Mouse (Mus musculus) gastrocnemius, adult 2 months (tissue): ENCODE data around the gene Dgki. TPM values are rescaled to one million over a fixed set of nuclear protein-coding genes. Genes with fewer than 3 reads are reported as not detected.

Experiments
- DNase-seq: peaks from one replicate; pipeline ENCODE4 v3.0.0; 2022
- H3K27ac ChIP-seq: fragments of 200-600 bp; 2 replicates; pipeline ENCODE4 v1.8.1; 2022; ENCODE audit warnings: mild to moderate bottlenecking
- H3K4me3 ChIP-seq: fragments of 200-600 bp; 2 replicates; pipeline ENCODE4 v1.8.1; 2022; ENCODE audit warnings: mild to moderate bottlenecking, moderate library complexity
- CTCF ChIP-seq: fragments of 200-600 bp; IDR thresholded peaks from 2 replicates; pipeline ENCODE4 v1.8.1; 2022; ENCODE audit warnings: antibody characterized with exemption, mild to moderate bottlenecking, moderate library complexity
- intact Hi-C: fragments of 180-260 bp; cut with DNase I; formaldehyde crosslinking; loops from one replicate; pipeline ENCODE4 v1.15.1; 2025
- total RNA-seq, 2 experiments: library from RNA; stranded (reverse); gene quantifications; 2 replicates each; pipeline ENCODE4 v1.2.3; 2021

Dgki gene
- total RNA-seq, 2 experiments from 2014 or later, result 0.25 TPM; not detected in 1

DNA sequence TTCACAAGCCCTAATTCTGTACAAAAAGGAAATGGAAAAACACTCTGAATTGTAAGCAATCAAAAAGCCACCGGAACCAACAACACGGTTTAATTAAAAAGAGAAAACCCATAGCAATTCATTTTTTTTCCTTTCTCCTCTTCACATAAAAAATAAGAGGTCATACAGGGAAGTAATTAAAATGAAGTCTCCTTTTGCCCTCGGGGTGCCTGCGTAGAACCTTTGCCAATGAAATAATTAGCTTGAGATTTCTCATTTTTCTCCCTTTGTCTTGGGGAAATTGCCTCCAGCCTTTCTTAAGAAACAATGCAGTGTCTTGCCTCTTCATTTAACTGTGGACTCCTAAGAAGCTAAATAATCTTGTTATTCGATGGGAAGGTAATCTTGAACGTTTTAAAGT is 388.4 kb downstream of the Dgki start:
- intact Hi-C loops, result no loop called here
- TF ChIP-seq CTCF, result no peak
- Histone ChIP-seq H3K4me3 (no peak overlapping the region), H3K27ac (no peak overlapping the region)
- no peak for DNase-seq

DNA sequence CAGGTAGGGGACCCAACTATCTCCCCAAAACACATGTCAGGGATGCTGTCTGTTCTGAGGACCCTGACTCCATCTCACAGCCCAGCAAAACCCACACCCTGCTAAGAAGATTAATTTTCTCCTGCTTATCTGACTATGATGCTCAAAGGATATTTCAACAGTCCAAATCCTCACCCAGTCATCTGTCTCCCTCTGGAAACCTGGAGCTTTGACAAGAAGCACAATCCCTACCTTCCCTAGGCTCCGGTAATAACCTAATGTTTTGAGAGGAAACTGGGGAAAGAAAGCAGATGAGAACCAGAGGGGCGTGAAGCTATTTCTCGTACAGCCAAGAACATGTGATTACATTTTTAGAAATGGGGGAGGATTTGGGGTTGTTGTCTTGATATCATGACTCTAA is 392.8 kb downstream of the Dgki start:
- intact Hi-C loops, result no loop called here
- DNase-seq, result no peak
- Histone ChIP-seq H3K27ac (no peak overlapping the region), H3K4me3 (no peak overlapping the region)
- TF ChIP-seq CTCF, result no peak

DNA sequence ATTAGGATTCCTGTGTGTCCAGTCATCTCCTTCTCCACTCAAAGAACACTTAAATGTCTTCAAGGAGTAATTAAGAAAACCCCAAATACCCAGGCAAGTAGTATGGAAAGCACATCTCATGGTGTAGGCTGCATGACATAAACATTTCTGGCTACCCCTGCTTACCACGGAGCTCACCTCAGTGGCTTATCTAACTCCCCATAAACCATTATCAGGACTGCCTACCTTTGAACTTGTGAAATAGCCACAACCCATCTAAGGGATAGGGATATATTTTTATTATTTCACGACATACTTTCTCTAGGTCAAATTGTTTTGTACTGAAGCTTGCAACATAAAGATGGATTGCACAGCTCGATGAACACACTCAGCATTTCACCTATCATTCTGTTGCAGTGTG is 394.0 kb downstream of the Dgki start:
- Histone ChIP-seq H3K4me3 (no peak overlapping the region), H3K27ac (no peak overlapping the region)
- DNase-seq, result no peak
- intact Hi-C loops, result no loop called here
- no peak for TF ChIP-seq CTCF

DNA sequence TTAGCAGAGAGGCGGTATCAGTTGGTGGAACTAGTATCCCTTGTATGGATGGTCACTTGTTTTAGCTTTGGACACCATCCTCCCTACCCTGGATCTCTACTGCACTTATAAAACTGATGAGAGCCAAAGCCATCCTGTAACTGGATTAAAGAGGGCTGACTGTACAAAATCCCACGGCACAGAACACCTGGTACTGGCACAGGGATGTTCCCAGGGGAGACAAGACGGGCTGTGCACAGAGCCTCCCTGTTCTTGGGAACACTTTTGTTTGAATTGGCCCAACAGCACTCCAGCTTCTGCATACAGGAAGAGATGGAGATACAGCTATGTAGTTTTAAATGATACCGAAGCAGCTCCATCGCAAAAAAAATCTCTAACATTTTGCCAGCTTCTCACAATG is 395.1 kb downstream of the Dgki start:
- DNase-seq, result no peak
- Histone ChIP-seq H3K27ac (no peak overlapping the region), H3K4me3 (no peak overlapping the region)
- intact Hi-C loops, result no loop called here
- TF ChIP-seq CTCF, result no peak

DNA sequence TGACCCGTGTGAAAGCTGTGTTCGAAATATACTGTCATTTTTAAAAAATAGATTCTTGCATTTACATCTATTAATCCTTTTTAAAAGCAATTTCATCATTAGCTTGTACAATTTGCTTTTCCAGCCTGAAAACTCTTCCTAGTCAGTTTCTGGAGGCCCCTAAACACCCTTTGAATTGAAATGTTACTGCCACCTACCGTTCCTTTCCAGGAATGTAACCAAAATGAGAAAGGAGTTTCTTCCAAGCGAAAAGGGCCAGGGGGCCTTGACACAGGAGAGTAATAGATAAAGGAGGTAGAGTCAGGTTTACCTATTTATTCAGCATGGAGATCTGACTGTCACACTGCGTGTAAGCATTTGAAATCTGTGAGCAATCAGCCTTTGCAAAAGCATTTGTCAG is 396.2 kb downstream of the Dgki start:
- Histone ChIP-seq H3K27ac (no peak overlapping the region), H3K4me3 (no peak overlapping the region)
- no peak for DNase-seq
- intact Hi-C loops, result loop anchor here (2.0 kb wide), 1 partner anchor 213 kb away; no protein-coding TSS in a partner anchor
- peak; percentile 74 for TF ChIP-seq CTCF

DNA sequence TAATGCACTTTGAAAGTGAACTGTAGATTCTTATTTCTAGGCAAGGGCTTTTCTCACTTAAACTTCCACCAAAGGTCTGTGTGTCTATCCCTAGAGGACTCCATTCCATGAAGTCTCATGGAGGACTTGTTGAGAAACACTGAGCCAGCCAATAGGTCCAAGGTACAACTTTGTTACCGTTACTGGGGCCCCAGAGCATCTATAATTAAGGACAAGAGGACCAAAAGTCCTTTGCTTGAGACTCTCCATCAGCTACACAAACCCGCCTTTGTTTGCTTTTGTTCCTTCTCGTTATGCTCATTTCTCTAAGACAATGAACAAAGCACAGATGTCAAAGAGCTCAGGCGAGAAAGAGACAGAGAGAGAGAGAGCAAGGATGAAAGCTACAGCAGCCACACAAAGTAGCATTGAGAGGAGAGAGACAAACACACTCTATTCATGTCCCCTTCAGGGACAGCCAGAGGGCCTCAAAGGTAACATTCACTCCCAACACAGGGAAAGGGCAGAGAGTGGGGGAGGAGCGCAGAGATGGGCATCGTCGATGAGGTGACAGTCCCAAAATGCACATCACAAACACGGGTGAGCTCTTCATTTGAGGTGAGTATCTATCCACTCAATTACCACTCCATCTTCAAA is 396.7 kb downstream of the Dgki start:
- intact Hi-C loops, result loop anchor here (2.0 kb wide), 1 partner anchor 212 kb away; no protein-coding TSS in a partner anchor
- H3K4me3 ChIP-seq, result no peak overlapping the region
- H3K27ac ChIP-seq, result no peak overlapping the region
- no peak for TF ChIP-seq CTCF
- no peak for DNase-seq

DNA sequence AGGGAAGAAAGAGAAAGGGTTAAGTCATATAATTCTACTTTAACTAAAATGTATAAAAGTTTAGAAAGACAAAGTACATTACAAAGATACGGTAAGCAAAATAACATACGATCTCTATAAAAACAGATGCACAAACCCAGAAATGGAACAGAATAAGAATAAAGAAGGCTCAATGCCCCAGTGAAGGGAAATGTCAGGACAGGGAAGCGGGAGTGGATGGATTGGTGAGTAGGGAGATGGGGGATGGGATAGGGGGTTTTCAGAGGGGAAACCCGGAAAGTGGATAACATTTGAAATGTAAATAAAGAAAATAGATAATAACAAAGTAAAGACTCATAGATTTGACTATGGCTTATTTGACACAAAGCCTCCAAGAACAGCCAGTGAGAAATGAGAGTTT is 400.1 kb downstream of the Dgki start:
- no peak for TF ChIP-seq CTCF
- no peak for DNase-seq
- intact Hi-C loops, result no loop called here
- Histone ChIP-seq H3K27ac (no peak overlapping the region), H3K4me3 (no peak overlapping the region)

DNA sequence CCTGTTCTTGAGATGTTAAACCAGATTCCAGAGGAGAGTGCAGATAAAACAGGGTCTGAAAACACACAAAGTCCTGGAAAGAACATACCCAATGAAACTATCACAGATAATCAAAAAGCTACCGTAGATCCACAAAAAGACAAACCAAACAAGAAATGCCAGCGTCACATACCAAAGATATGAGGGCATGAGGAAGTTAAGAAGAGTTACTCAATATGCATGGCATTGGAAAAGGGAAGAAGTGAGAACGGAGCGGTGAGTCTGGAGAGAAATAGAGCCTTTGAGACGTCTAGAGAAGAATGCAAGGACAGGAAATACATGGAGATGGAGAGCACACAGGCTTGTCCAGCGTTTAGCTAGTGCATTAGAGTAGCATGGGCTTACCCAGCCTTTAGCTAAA is 401.6 kb downstream of the Dgki start:
- intact Hi-C loops, result no loop called here
- Histone ChIP-seq H3K4me3 (no peak overlapping the region), H3K27ac (no peak overlapping the region)
- DNase-seq, result no peak
- no peak for TF ChIP-seq CTCF

DNA sequence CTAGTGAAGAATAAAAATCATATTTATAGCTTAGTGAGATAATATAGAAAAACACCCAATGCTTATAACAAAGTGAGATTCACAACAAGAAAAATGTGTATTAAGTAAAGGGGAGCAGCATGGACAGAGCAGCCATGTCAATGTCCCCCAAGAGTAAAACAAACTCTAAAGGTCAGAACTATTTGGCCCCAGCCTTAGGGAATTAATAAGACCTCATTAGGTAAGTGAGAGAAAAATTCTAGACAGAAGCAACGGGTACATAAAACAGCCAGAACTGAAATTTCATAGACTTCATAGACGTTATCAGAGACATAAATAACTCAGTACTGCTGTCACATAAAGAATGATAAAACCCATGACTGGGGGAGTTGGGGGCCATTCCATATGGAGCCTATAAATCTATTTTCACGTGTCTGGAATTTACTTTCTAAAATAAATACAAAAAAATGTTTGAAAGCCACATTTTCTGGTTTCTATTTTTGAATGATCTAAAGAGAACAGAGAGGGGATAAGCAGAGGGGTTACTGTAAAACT is 402.3 kb downstream of the Dgki start:
- intact Hi-C loops, result no loop called here
- no peak overlapping the region for H3K4me3 ChIP-seq
- no peak overlapping the region for H3K27ac ChIP-seq
- no peak for TF ChIP-seq CTCF
- DNase-seq, result no peak

DNA sequence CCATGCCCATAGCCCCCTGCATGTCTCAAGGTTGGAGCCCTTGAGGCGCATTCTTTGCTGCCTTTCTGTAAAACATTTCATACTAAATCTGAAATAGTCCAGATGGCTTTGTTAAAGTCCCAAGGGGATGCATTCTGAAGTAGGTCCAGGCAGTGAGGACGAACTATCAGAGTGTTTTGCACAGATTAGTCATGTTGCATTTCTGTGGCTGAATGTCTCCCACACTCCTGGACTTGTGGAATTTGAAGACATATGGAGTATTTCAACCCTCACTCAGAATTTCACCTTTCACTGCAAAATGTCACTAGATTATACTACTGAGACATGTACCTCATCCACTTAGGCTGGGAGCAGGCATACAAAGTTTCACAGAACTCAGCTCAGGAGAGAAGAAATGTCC is 403.3 kb downstream of the Dgki start:
- intact Hi-C loops, result no loop called here

DNA sequence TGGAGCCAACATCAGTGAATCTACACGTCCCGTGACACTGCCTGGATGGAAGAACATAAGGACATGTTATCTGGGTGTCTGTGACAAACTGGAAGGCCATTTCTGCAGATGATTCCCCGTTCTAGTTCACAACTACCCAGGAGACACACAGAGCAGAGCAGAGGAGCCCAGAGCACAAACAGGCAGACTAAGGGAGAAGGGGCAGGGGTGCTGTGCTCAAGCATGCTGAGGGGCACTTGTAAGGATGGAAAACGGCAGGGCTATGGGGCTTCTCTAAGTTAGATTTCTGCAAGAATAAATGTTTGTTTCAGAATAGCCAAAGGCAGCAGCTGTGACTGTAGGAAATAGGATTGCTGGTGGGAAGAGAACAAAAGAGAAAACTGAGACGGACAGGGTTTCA is 408.2 kb downstream of the Dgki start:
- no peak for TF ChIP-seq CTCF
- no peak for DNase-seq
- intact Hi-C loops, result no loop called here
- Histone ChIP-seq H3K27ac (no peak overlapping the region), H3K4me3 (no peak overlapping the region)

More for the DNA sequence above, 403.3 kb downstream of the Dgki start:
- no peak overlapping the region for H3K4me3 ChIP-seq
- no peak for DNase-seq
- no peak overlapping the region for H3K27ac ChIP-seq
- no peak for TF ChIP-seq CTCF

DNA sequence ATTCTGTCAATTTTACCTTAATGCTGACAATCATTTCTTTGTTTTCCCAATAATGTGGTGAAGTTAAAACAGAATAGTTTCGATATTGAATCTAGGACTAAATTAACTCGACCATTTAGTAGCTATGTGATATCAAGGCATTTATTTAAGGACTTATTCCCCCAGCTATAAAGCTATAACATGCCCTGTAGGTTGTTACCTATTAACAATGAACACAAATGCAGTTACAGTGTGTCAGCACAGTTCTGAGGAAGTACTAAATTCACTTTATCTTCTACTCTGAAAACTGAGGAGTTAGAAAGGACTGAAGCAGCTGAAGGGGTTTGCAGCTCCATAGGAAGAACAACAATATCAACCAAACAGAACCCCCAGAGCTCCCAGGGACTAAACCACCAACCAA is 409.2 kb downstream of the Dgki start:
- Histone ChIP-seq H3K27ac (no peak overlapping the region), H3K4me3 (no peak overlapping the region)
- DNase-seq, result no peak
- intact Hi-C loops, result no loop called here
- no peak for TF ChIP-seq CTCF

DNA sequence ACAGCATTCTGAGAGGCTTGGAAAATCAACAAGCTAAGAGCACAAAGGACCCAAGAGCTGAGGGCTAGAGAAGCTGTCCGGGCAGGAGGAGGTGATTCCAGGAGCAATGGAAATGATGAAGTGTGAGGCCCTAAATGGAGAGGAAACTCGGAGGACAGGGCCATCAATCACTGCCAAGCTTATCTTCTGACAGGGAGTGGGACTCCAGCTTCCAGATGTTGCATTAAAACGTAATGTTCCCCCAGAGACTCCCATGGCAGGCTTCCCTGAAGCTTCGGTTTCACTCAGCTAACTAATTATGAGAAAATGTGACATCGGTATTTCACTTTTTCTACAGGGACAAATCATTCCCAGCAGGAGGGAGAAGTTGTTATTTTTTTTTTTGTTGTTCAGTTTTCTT is 409.7 kb downstream of the Dgki start:
- peak; percentile 73 for DNase-seq
- no peak overlapping the region for H3K4me3 ChIP-seq
- TF ChIP-seq CTCF, result no peak
- intact Hi-C loops, result no loop called here
- no peak overlapping the region for H3K27ac ChIP-seq

DNA sequence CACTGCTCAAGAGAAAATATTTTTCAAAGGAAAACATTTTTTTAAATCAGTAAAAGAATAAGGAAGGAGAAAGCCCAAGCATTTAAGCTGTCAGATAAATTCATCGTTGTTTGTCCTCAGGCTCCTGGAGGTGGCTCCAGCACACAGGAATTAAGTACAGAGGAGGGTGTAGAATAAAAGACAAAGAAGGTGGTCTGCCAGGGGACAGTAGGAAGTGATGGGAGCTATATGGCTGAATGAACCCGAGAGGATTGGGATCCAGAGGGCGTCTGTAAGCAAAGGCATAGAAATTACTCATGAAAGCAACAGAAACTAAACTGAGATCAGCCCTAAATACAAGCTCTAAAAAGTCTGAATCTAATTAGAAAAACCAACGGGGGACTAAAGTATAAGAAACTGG is 418.7 kb downstream of the Dgki start:
- intact Hi-C loops, result no loop called here
- no peak for DNase-seq
- peak overlapping the region; percentile 43; the same call in 1 of the 2 replicates for H3K27ac ChIP-seq
- H3K4me3 ChIP-seq, result no peak overlapping the region
- no peak for TF ChIP-seq CTCF
